Mouse (Mus musculus) CH12.LX (cell line): ENCODE data around the gene Kcnj4. TPM values are rescaled to one million over a fixed set of nuclear protein-coding genes. Genes with fewer than 3 reads are reported as not detected.

Source experiments
- DNase-seq: peaks from one replicate; pipeline ENCODE4 v3.0.0-alpha.2; 2013; ENCODE audit errors: extremely low read depth
- H3K27ac ChIP-seq: 2 replicates; pipeline ENCODE4 v1.5.1; 2012; ENCODE audit warnings: low read depth, mild to moderate bottlenecking, control low read depth, moderate library complexity; ENCODE audit not compliant: insufficient read depth
- H3K27me3 ChIP-seq: replicated peaks from 2 replicates; pipeline ENCODE3; 2012; ENCODE audit warnings: inconsistent platforms
- H3K36me3 ChIP-seq, 2 experiments: replicated peaks in 1 of 2; 2 replicates each; pipeline versions ENCODE3 to v1.6.1; 2012; ENCODE audit warnings: inconsistent platforms in 1 of 2, low read length in 1 of 2, mild to moderate bottlenecking in 1 of 2, mixed read lengths in 1 of 2, moderate library complexity in 1 of 2; ENCODE audit not compliant: control insufficient read depth in 1 of 2, insufficient read depth in 1 of 2
- H3K4me1 ChIP-seq, 2 experiments: 2 replicates each; pipeline ENCODE4 v1.6.1; 2012; ENCODE audit warnings: inconsistent platforms in 1 of 2, moderate library complexity in 1 of 2; ENCODE audit not compliant: insufficient read depth in 2 of 2, control insufficient read depth in 1 of 2
- H3K4me2 ChIP-seq: 2 replicates; pipeline ENCODE4 v1.6.1; 2012; ENCODE audit warnings: low read depth, mild to moderate bottlenecking, control low read depth; ENCODE audit not compliant: poor library complexity, insufficient read depth, severe bottlenecking
- H3K4me3 ChIP-seq, 3 experiments: fragments of 150-350 bp in 1 of 3; sonication (generic) in 1 of 3; replicated peaks in 1 of 3; 2 replicates each; pipeline versions ENCODE3 to v1.5.1; 2011 to 2012; ENCODE audit warnings: low read depth in 2 of 3, low read length in 2 of 3, mild to moderate bottlenecking in 2 of 3, moderate library complexity in 2 of 3, control low read depth in 1 of 3, improper control_type of control experiment in 1 of 3, inconsistent platforms in 1 of 3, mixed read lengths in 1 of 3; ENCODE audit not compliant: poor library complexity in 1 of 3
- H3K79me2 ChIP-seq: replicated peaks from 2 replicates; pipeline ENCODE4 v1.6.1; 2012; ENCODE audit warnings: mild to moderate bottlenecking, moderate library complexity; ENCODE audit not compliant: control insufficient read depth, poor library complexity, insufficient read depth, severe bottlenecking; ENCODE audit errors: extremely low read depth
- H3K9ac ChIP-seq: 2 replicates; pipeline ENCODE4 v1.6.1; 2012; ENCODE audit warnings: low read depth, mild to moderate bottlenecking, control low read depth, moderate library complexity; ENCODE audit not compliant: insufficient read depth
- H3K9me3 ChIP-seq: replicated peaks from 2 replicates; pipeline ENCODE3; 2012; ENCODE audit warnings: low read length, inconsistent platforms, mixed read lengths
- BHLHE40 ChIP-seq: IDR thresholded peaks from 2 replicates; pipeline ENCODE4 v1.6.1; 2011; ENCODE audit warnings: mild to moderate bottlenecking, low read depth, low read length, improper control_type of control experiment
- CHD1 ChIP-seq: IDR thresholded peaks from 2 replicates; pipeline ENCODE4 v1.6.1; 2012; ENCODE audit warnings: low read depth, low read length, improper control_type of control experiment, inconsistent platforms
- CTCF ChIP-seq, 2 experiments: IDR thresholded peaks in 1 of 2; conservative IDR thresholded peaks in 1 of 2; 2 replicates each; pipeline ENCODE4 v1.5.1; 2011 to 2012; ENCODE audit warnings: low read depth in 2 of 2, low read length in 2 of 2, improper control_type of control experiment in 1 of 2, inconsistent platforms in 1 of 2, mild to moderate bottlenecking in 1 of 2, moderate library complexity in 1 of 2
- ELF1 ChIP-seq: IDR thresholded peaks from 2 replicates; pipeline ENCODE4 v1.6.1; 2014; ENCODE audit warnings: low read depth, mild to moderate bottlenecking, inconsistent platforms, low read length, improper control_type of control experiment
- EP300 ChIP-seq: IDR thresholded peaks from 2 replicates; pipeline ENCODE4 v1.6.1; 2011; ENCODE audit warnings: low read length, improper control_type of control experiment
- GABPA ChIP-seq: IDR thresholded peaks from 2 replicates; pipeline ENCODE4 v1.6.1; 2012; ENCODE audit warnings: low read depth, low read length, improper control_type of control experiment, inconsistent platforms; ENCODE audit not compliant: insufficient replicate concordance
- JUN ChIP-seq: IDR thresholded peaks from 2 replicates; pipeline ENCODE4 v1.6.1; 2011; ENCODE audit warnings: low read depth, mild to moderate bottlenecking, low read length, improper control_type of control experiment, moderate library complexity; ENCODE audit not compliant: insufficient read depth
- KAT2A ChIP-seq: IDR thresholded peaks from 2 replicates; pipeline ENCODE4 v1.6.1; 2012; ENCODE audit warnings: low read length, improper control_type of control experiment, inconsistent platforms; ENCODE audit not compliant: insufficient replicate concordance
- MAFK ChIP-seq: IDR thresholded peaks from 2 replicates; pipeline ENCODE4 v1.6.1; 2011; ENCODE audit warnings: low read length, improper control_type of control experiment; ENCODE audit not compliant: insufficient replicate concordance
- MAX ChIP-seq: IDR thresholded peaks from 2 replicates; pipeline ENCODE4 v1.6.1; 2011; ENCODE audit warnings: low read length, improper control_type of control experiment
- MAZ ChIP-seq: IDR thresholded peaks from 2 replicates; pipeline ENCODE4 v1.6.1; 2012; ENCODE audit warnings: low read depth, mild to moderate bottlenecking, inconsistent platforms, low read length, improper control_type of control experiment, moderate library complexity
- MEF2A ChIP-seq: IDR thresholded peaks from 2 replicates; pipeline ENCODE4 v1.6.1; 2014; ENCODE audit warnings: low read depth, mild to moderate bottlenecking, inconsistent platforms, low read length, improper control_type of control experiment, borderline replicate concordance
- MXI1 ChIP-seq: IDR thresholded peaks from 2 replicates; pipeline ENCODE4 v1.6.1; 2011; ENCODE audit warnings: mild to moderate bottlenecking, low read depth, low read length, improper control_type of control experiment
- MYC ChIP-seq: IDR thresholded peaks from 2 replicates; pipeline ENCODE4 v1.6.1; 2011; ENCODE audit warnings: low read depth, mild to moderate bottlenecking, improper control_type of control experiment, low read length
- PAX5 ChIP-seq: IDR thresholded peaks from 2 replicates; pipeline ENCODE4 v1.6.1; 2012; ENCODE audit warnings: low read length, inconsistent platforms, mixed read lengths
- POLR2A ChIP-seq: IDR thresholded peaks from 2 replicates; pipeline ENCODE4 v1.6.1; 2011; ENCODE audit warnings: low read depth, mild to moderate bottlenecking, improper control_type of control experiment, low read length
- USF1 ChIP-seq: IDR thresholded peaks from 2 replicates; pipeline ENCODE4 v1.6.1; 2014; ENCODE audit warnings: low read depth, mild to moderate bottlenecking, inconsistent platforms, low read length, improper control_type of control experiment
- USF2 ChIP-seq: conservative IDR thresholded peaks from 2 replicates; pipeline ENCODE4 v1.6.1; 2011; ENCODE audit warnings: low read depth, low read length, improper control_type of control experiment
- ZMIZ1 ChIP-seq: IDR thresholded peaks from 2 replicates; pipeline ENCODE4 v1.6.1; 2012; ENCODE audit warnings: low read depth, mild to moderate bottlenecking, inconsistent platforms, low read length, improper control_type of control experiment
- ZNF384 ChIP-seq: IDR thresholded peaks from 2 replicates; pipeline ENCODE4 v1.6.1; 2012; ENCODE audit warnings: low read depth, low read length, improper control_type of control experiment, inconsistent platforms
- dilution Hi-C: fragments of 300-500 bp; cut with MboI; formaldehyde crosslinking; loops from 2 replicates; pipeline ENCODE4 v1.14.3; 2020; ENCODE audit warnings: low sequenced_read_pairs; ENCODE audit not compliant: extremely low pct_unique_long_range_greater_than_20kb, extremely low pct_ligation_motif_present
- in situ Hi-C: fragments of 300-500 bp; cut with MboI; formaldehyde crosslinking; loops from 3 replicates; pipeline ENCODE4 v1.14.3; 2019; ENCODE audit warnings: low sequenced_read_pairs, low pct_ligation_motif_present, low pct_unique_long_range_greater_than_20kb, mixed read lengths
- polyA plus RNA-seq: library from polyadenylated mRNA; unstranded; fragments of >175 nt; gene quantifications from 2 replicates; pipeline ENCODE4 v1.2.1, GENCODE M21; 2012; ENCODE audit warnings: low read depth; ENCODE audit not compliant: insufficient read length
- total RNA-seq, 2 experiments: library from RNA; depleted of rRNA; stranded (reverse); fragments of 300-350 nt in 1 of 2; fragments of >200 nt in 1 of 2; gene quantifications; 2 replicates each; pipeline ENCODE4 v1.2.3; 2012 to 2014

Kcnj4 gene
- total and polyA plus RNA-seq, 3 experiments = not detected

- Histone ChIP-seq H3K27me3 (no peaks in the 10 kb centered on the region), H3K36me3 (peaks cover 81 to 99% of the 10 kb centered on the region in 2 experiments), H3K9me3 (no peaks in the 10 kb centered on the region), H3K4me1 (no peaks in the 10 kb centered on the region), H3K79me2 (0 out of 2 replicates have a peak, but pooled peaks cover 2% of the 10 kb centered on the region), H3K4me2 (no peak overlapping the region), H3K27ac (no peak overlapping the region), H3K9ac (no peak overlapping the region), H3K4me3 (no peak overlapping the region)
- in situ Hi-C loops (no loop called here), dilution Hi-C loops (no loop called here)
- TF ChIP-seq POLR2A (0 out of 2 replicates have a peak, but pooled peaks have one; percentile 20), MEF2A (no peak)
- no peak for DNase-seq
Observed at GRCm38 (mm10) chr15:79533796-79534195, 28.8 kb upstream of the Kcnj4 start.

- Histone ChIP-seq H3K4me2 (no peak overlapping the region), H3K9ac (no peak overlapping the region), H3K27ac (no peak overlapping the region), H3K9me3 (no peaks in the 10 kb centered on the region), H3K4me1 (no peaks in the 10 kb centered on the region), H3K36me3 (peaks cover 64 to 94% of the 10 kb centered on the region in 2 experiments), H3K27me3 (no peaks in the 10 kb centered on the region), H3K4me3 (no peak overlapping the region), H3K79me2 (no peaks in the 10 kb centered on the region)
- in situ Hi-C loops (no loop called here), dilution Hi-C loops (no loop called here)
- DNase-seq = no peak
- no peak for TF ChIP-seq GABPA
- TF ChIP-seq USF1 = no peak
- TF ChIP-seq MXI1 = no peak
- no peak for TF ChIP-seq POLR2A
- TF ChIP-seq ELF1 = no peak
- no peak for TF ChIP-seq MAX
- TF ChIP-seq MYC = no peak
- TF ChIP-seq KAT2A = no peak
- no peak for TF ChIP-seq JUN
- no peak for TF ChIP-seq BHLHE40
- TF ChIP-seq ZMIZ1 = no peak
- no peak for TF ChIP-seq ZNF384
- TF ChIP-seq EP300 = no peak
- no peak for TF ChIP-seq MAZ
- no peak for TF ChIP-seq PAX5
- no peak for TF ChIP-seq CTCF (conservative IDR thresholded peaks at IDR 0.05 in 1 of 2, IDR thresholded peaks at IDR 0.05 in 1 of 2; ENCODE audit: low read depth in 2 of 2, low read length in 2 of 2)
- no peak for TF ChIP-seq MAFK
- TF ChIP-seq CHD1 = no peak
- TF ChIP-seq USF2 = no peak
Observed at GRCm38 (mm10) chr15:79529935-79530334, 24.9 kb upstream of the Kcnj4 start.
